Mouse (Mus musculus): ENCODE results near the gene Crebrf. TPM values are rescaled to one million over a fixed set of nuclear protein-coding genes. Genes with fewer than 3 reads are reported as not detected.

Crebrf gene
- total RNA-seq, 2 experiments from 2014 or later = 14.1 to 20.1 TPM

DNA sequence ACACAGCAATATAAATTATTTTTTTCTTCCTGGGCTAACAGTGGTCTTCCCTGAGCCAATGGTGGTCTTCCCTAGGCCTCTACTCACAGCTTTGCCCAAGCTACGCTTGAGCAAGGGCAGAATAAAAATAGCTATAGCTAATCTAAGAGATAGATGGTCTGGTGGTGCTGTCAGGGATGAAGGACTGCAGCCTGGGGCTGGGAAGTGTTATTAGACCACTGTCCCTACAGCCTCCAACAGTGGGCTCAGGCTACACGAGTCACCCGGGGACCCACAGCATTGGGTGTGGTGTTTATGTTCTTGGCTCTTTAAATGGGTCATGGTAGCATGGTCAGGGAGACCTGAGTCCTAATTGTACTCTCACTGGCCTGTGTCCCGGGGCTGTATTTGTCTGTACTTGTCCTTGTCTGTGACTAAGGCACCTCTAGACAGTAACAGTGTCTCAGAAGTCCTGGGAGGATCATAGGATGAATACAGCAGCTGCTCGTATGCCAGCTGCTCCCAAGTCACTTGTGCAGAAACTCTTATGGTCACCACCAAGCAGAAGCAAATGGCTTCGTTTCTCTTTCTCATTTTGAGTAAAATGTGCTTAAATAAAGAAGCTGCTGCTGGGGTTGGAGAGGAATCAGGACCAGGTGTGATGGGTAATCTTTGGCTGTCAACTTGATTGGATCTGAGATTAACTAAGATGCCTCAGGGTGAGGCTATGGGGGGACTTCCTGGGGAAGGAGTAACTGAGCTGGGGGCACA, 82.1 kb downstream of the Crebrf start:
- intact Hi-C loops (cut with DNase I; ENCODE audit: low total_unique reads) = no loop called here
- DNase-seq = no peak

DNA sequence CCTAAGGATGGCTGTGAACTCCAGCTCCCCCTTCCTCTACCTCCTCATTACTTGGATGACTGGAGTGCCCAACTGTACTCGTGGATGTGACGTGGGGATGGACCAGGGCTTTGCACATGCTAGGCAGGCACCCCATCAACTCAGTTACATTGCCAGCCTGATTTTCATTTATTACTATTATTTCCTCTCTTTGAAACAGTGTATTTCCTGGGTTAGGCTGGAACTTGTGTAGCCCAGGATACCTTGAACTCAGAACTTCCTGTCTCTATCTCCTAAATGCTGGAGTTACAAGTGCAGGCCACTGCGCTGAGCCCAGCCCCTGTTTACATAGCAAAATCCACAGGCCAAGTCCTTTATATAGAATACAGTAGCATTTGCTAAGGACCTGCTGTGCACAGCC, 87.4 kb downstream of the Crebrf start:
- intact Hi-C loops (cut with DNase I; ENCODE audit: low total_unique reads) = no loop called here
- no peak for DNase-seq

DNA sequence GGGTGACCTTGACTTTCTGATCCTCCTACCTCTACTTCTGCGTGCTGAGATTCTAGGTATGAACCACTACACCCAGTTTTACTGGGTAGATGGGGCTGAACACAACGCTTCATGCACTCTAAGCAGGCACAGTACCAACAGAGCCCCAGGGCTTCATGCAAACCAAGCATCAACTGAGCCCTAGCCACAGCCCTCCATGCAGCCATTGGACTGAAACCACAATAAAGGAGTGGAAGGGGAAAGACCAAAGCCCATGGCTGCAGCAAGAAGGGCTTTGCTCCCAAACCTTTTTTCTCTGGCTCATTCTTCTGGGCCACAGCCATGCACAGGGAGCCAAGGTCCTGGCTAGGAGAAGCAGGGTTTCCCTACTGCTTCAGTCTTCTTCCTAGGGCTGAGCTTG, 97.2 kb downstream of the Crebrf start:
- intact Hi-C loops (cut with DNase I; ENCODE audit: low total_unique reads) = no loop called here
- no peak for DNase-seq

- no peak for DNase-seq
- intact Hi-C loops (cut with DNase I; ENCODE audit: low total_unique reads) = no loop called here
These were observed 98.0 kb downstream of the Crebrf start for GRCm38 (mm10) chr17:26813497-26813896.

DNA sequence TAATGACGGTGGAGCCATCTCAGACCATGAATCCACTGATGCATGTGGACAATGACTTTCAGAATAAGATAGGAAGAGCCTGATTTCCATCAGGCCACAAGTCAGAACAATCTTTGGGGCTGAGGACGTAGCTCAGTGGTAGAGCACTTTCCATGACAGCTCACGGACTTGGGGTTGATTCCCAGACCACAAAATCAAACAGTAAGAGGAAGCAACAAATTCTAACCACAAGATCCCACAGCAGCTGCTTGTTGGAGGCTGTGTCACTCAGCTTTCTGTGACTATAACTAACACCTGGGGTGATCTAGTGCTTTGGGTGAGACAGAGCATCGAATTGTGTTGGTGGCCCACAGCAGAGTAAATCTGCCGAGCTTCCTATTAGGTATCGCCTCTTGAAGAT, 101.4 kb downstream of the Crebrf start:
- intact Hi-C loops (cut with DNase I; ENCODE audit: low total_unique reads) = no loop called here
- DNase-seq = no peak

DNA sequence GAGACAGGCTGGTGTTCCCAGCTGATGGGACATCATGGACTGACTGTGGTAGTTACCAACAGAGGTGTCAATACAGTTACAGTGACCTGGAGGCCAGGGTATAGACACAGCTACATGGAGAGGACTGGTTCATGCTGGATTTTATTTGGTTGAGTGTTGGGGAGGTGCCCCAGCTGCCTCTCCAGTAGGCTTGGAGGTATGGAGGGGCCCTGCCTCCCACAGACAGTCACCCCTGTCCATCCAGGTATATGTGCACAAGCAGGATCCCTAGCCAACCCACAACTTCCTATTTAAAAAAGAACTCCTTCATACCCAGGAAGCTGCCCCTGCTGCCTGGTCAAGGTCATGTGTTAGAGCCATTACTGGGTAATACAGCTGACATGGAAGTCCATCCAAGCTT, 102.3 kb downstream of the Crebrf start:
- intact Hi-C loops (cut with DNase I; ENCODE audit: low total_unique reads) = no loop called here
- DNase-seq = no peak

GRCm38 (mm10) chr17:26826131-26826530, 110.7 kb downstream of the Crebrf start:
- intact Hi-C loops (cut with DNase I; ENCODE audit: low total_unique reads) = no loop called here
- no peak for DNase-seq

Other genes starting within 250 kb of the Crebrf start
- 10 to 100 TPM; 71.4 to 87.7 TPM for gene Ergic1, start 154.2 kb upstream of the Crebrf start, total RNA-seq (2021)
- 10 to 100 TPM; 30.8 to 77.9 TPM for gene Dusp1, start 153.5 kb upstream of the Crebrf start, total RNA-seq (2021)
- 10 to 100 TPM; 37.4 to 40.8 TPM for gene Atp6v0e, start 52.4 kb upstream of the Crebrf start, total RNA-seq (2021)
- gene Bnip1, start 65.4 kb downstream of the Crebrf start, total RNA-seq (2021) = 10 to 100 TPM; 18.7 to 22.5 TPM
- gene Nkx2-5, start 129.4 kb downstream of the Crebrf start, total RNA-seq (2021) = not detected
- 1 to 10 TPM in 1 of 2 experiments, under 1 TPM in 1; 1.00 to 1.0 TPM for gene Kifc5b, start 201.4 kb downstream of the Crebrf start, total RNA-seq (2021)
- 1 to 10 TPM; 4.1 TPM for gene Phf1, start 217.4 kb downstream of the Crebrf start, total RNA-seq (2021)
- 100 to 1,000 TPM in 1 of 2 experiments, 10 to 100 TPM in 1; 87.0 to 102 TPM for gene Cuta, start 223.9 kb downstream of the Crebrf start, total RNA-seq (2021)
- gene Syngap1, start 225.6 kb downstream of the Crebrf start, total RNA-seq (2021) = 1 to 10 TPM; 5.8 to 6.1 TPM